Mouse (Mus musculus) forebrain, embryonic 16.5 days (tissue): ENCODE measurements at regions not wholly inside any gene's neighbourhood (a gene's known extent, or its start where the extent isn't known, plus 50 kb on each side); places are given as distances from the start of the nearest gene placed in this dataset.

Source experiments
- ATAC-seq: fragments of 200-750 bp; cut with Nextera tagmentation; 2 replicates; pipeline ENCODE4 v1.8.0; 2017; ENCODE audit warnings: mild to moderate bottlenecking, moderate library complexity
- H3K27ac ChIP-seq: fragments of 300-500 bp; sonication (generic); 2 replicates; pipeline ENCODE4 v1.5.1; 2014; ENCODE audit warnings: low read length, control low read depth
- H3K27me3 ChIP-seq: fragments of 300-500 bp; sonication (generic); replicated peaks from 2 replicates; pipeline ENCODE4 v1.6.1; 2014; ENCODE audit warnings: low read length; ENCODE audit not compliant: control insufficient read depth, insufficient read depth
- H3K36me3 ChIP-seq: fragments of 300-500 bp; sonication (generic); 2 replicates; pipeline ENCODE4 v1.6.1; 2014; ENCODE audit not compliant: control insufficient read depth, insufficient read depth
- H3K4me1 ChIP-seq: fragments of 300-500 bp; sonication (generic); replicated peaks from 2 replicates; pipeline ENCODE4 v1.6.1; 2014; ENCODE audit warnings: low read length; ENCODE audit not compliant: control insufficient read depth, insufficient read depth
- H3K4me2 ChIP-seq: fragments of 300-500 bp; sonication (generic); 2 replicates; pipeline ENCODE4 v1.6.1; 2014; ENCODE audit warnings: mild to moderate bottlenecking, low read length, control low read depth
- H3K4me3 ChIP-seq: fragments of 300-500 bp; sonication (generic); replicated peaks from 2 replicates; pipeline ENCODE4 v1.5.1; 2014; ENCODE audit warnings: mild to moderate bottlenecking, low read length, control low read depth
- H3K9ac ChIP-seq: fragments of 300-500 bp; sonication (generic); replicated peaks from 2 replicates; pipeline ENCODE4 v1.6.1; 2014; ENCODE audit warnings: low read depth, low read length, control low read depth
- H3K9me3 ChIP-seq: fragments of 300-500 bp; sonication (generic); 2 replicates; pipeline ENCODE4 v1.6.1; 2016; ENCODE audit warnings: low read length; ENCODE audit not compliant: control insufficient read depth
- WGBS: fragments of 180-500 bp; shearing (Covaris S2); extraction: QIAGEN DNeasy Blood & Tissue Kit; methylation state at CpG from one replicate; pipeline ENCODE4 v1.1.7; 2014; 5-methylcytosine and 5-hydroxymethylcytosine counted together

- 67% methylated on average over 1 of the region's 1 CpGs for WGBS
- ATAC-seq: no peak
- Histone ChIP-seq H3K27ac (no peak overlapping the region), H3K9ac (no peak overlapping the region), H3K36me3 (no peaks in the 10 kb centered on the region), H3K4me2 (no peak overlapping the region), H3K4me3 (no peak overlapping the region), H3K27me3 (no peaks in the 10 kb centered on the region), H3K9me3 (no peaks in the 10 kb centered on the region), H3K4me1 (no peaks in the 10 kb centered on the region)
Observed at GRCm38 (mm10) chr15:59261380-59261779, 372.3 kb downstream of the Gm49356 start.

GRCm38 (mm10) chr15:59262380-59262779 lies 373.3 kb downstream of the Gm49356 start:
- no peaks in the 10 kb centered on the region for H3K9me3 ChIP-seq
- H3K4me3 ChIP-seq: no peak overlapping the region
- H3K4me2 ChIP-seq: no peak overlapping the region
- no peak overlapping the region for H3K9ac ChIP-seq
- H3K4me1 ChIP-seq: no peaks in the 10 kb centered on the region
- no peaks in the 10 kb centered on the region for H3K27me3 ChIP-seq
- WGBS: 84% methylated on average over 2 of the region's 2 CpGs
- ATAC-seq: no peak
- H3K27ac ChIP-seq: no peak overlapping the region
- H3K36me3 ChIP-seq: no peaks in the 10 kb centered on the region

GRCm38 (mm10) chr15:59263433-59264328 lies 374.6 kb downstream of the Gm49356 start:
- H3K9ac ChIP-seq: no peak overlapping the region
- no peaks in the 10 kb centered on the region for H3K27me3 ChIP-seq
- H3K27ac ChIP-seq: no peak overlapping the region
- H3K9me3 ChIP-seq: no peaks in the 10 kb centered on the region
- no peak for ATAC-seq
- no peaks in the 10 kb centered on the region for H3K36me3 ChIP-seq
- no peaks in the 10 kb centered on the region for H3K4me1 ChIP-seq
- H3K4me3 ChIP-seq: no peak overlapping the region
- no peak overlapping the region for H3K4me2 ChIP-seq
- 73% methylated on average over 13 of the region's 13 CpGs for WGBS
